Mouse (Mus musculus) heart, postnatal 10 days (tissue): ENCODE measurements around the gene Vmn2r79. TPM values are rescaled to one million over a fixed set of nuclear protein-coding genes. Genes with fewer than 3 reads are reported as not detected.
"Not testable (repeated sequence)": the region's sequence is repeated elsewhere in the genome, so short reads cannot be mapped to it uniquely, and the experiment has no call there.

Source experiments
- DNase-seq, 2 experiments: peaks; one replicate each; pipeline ENCODE4 v3.0.0; 2021
- intact Hi-C: fragments of 180-260 bp; cut with DNase I; formaldehyde crosslinking; loops from one replicate; pipeline ENCODE4 v1.15.1; 2025
- total RNA-seq, 2 experiments: library from RNA; stranded (reverse); gene quantifications; 2 replicates each; pipeline ENCODE4 v1.2.3; 2021

The Vmn2r79 gene
- not detected for total RNA-seq

- intact Hi-C loops: not testable (repeated sequence)
Observed at GRCm38 (mm10) chr7:86995815-86996214, at the start of gene Vmn2r79. Gene Vmn2r79 (plus strand): TSS chr7:86996115.

GRCm38 (mm10) chr7:86994700-86995099, 1.2 kb upstream of the Vmn2r79 start:
- no peak for DNase-seq
- intact Hi-C loops: no loop called here

More at GRCm38 (mm10) chr7:86995815-86996214, at the start of gene Vmn2r79:
- DNase-seq: not testable (repeated sequence)

- intact Hi-C loops, DNase-seq: not testable (repeated sequence)
Observed at GRCm38 (mm10) chr7:87026486-87026885, 30.6 kb downstream of the Vmn2r79 start.

GRCm38 (mm10) chr7:87063576-87063975, 67.7 kb downstream of the Vmn2r79 start:
- intact Hi-C loops: no loop called here

More at GRCm38 (mm10) chr7:87063576-87063975, 67.7 kb downstream of the Vmn2r79 start:
- no peak for DNase-seq

Other genes with a start within 250 kb of the Vmn2r79 start
- gene Folh1, start 220.2 kb upstream of the Vmn2r79 start, total RNA-seq: not detected
- not detected for gene Vmn2r77, start 201.1 kb upstream of the Vmn2r79 start, total RNA-seq
- not detected for gene Vmn2r78, start 81.0 kb upstream of the Vmn2r79 start, total RNA-seq
- gene Nox4, start 250.0 kb downstream of the Vmn2r79 start, total RNA-seq: 1 to 10 TPM; 2.0 to 2.3 TPM